Mouse (Mus musculus) liver, embryonic 13.5 days (tissue): ENCODE measurements around the gene Arhgef11. TPM values are rescaled to one million over a fixed set of nuclear protein-coding genes. Genes with fewer than 3 reads are reported as not detected.

Experiments used
- ATAC-seq: fragments of 200-750 bp; cut with Nextera tagmentation; 2 replicates; pipeline ENCODE4 v1.8.0; 2017; ENCODE audit warnings: low read depth, mild to moderate bottlenecking, moderate number of reproducible peaks, moderate library complexity
- DNase-seq: peaks from one replicate; pipeline ENCODE4 v3.0.0; 2022
- H3K27ac ChIP-seq: fragments of 300-500 bp; sonication (generic); 2 replicates; pipeline ENCODE4 v1.5.1; 2015; ENCODE audit warnings: moderate library complexity, mild to moderate bottlenecking, inconsistent platforms
- H3K27me3 ChIP-seq: fragments of 300-500 bp; sonication (generic); 2 replicates; pipeline ENCODE4 v1.6.1; 2015; ENCODE audit warnings: mild to moderate bottlenecking, inconsistent platforms
- H3K36me3 ChIP-seq: fragments of 300-500 bp; sonication (generic); 2 replicates; pipeline ENCODE4 v1.6.1; 2015; ENCODE audit warnings: mild to moderate bottlenecking, inconsistent platforms
- H3K4me1 ChIP-seq: fragments of 300-500 bp; sonication (generic); replicated peaks from 2 replicates; pipeline ENCODE4 v1.6.1; 2015; ENCODE audit warnings: inconsistent platforms
- H3K4me2 ChIP-seq: fragments of 300-500 bp; sonication (generic); 2 replicates; pipeline ENCODE4 v1.6.1; 2015; ENCODE audit warnings: inconsistent platforms, mild to moderate bottlenecking, moderate library complexity
- H3K4me3 ChIP-seq: fragments of 300-500 bp; sonication (generic); replicated peaks from 2 replicates; pipeline ENCODE4 v1.5.1; 2015; ENCODE audit warnings: mild to moderate bottlenecking, inconsistent platforms
- H3K9ac ChIP-seq: fragments of 300-500 bp; sonication (generic); 2 replicates; pipeline ENCODE4 v1.6.1; 2015; ENCODE audit warnings: mild to moderate bottlenecking, inconsistent platforms
- H3K9me3 ChIP-seq: fragments of 300-500 bp; sonication (generic); replicated peaks from 2 replicates; pipeline ENCODE4 v1.6.1; 2016; ENCODE audit warnings: inconsistent platforms
- WGBS: fragments of 180-500 bp; shearing (Covaris S2); methylation state at CpG from one replicate; pipeline ENCODE4 v1.1.7; 2015; ENCODE audit not compliant: insufficient replicate concordance; 5-methylcytosine and 5-hydroxymethylcytosine counted together
- polyA plus RNA-seq: library from polyadenylated mRNA; unstranded; fragments of >200 nt; fragmentation: Nextera tagmentation; extraction: Ambion mirVana; gene quantifications from 2 replicates; pipeline ENCODE4 v1.2.1, GENCODE M21; 2015

The Arhgef11 gene
- polyA plus RNA-seq, 1 experiment from 2014 or later = 2.3 TPM

- H3K4me2 ChIP-seq = no peak overlapping the region
- 54% methylated on average over 4 of the region's 4 CpGs for WGBS
- ATAC-seq = no peak
Measured at GRCm38 (mm10) chr3:87743927-87744326, 126.6 kb downstream of the Arhgef11 start.

GRCm38 (mm10) chr3:87745036-87745659, 127.8 kb downstream of the Arhgef11 start:
- Histone ChIP-seq H3K27ac (no peak overlapping the region), H3K4me3 (no peak overlapping the region), H3K27me3 (no peaks in the 10 kb centered on the region), H3K9ac (no peak overlapping the region), H3K4me2 (no peak overlapping the region), H3K36me3 (no peaks in the 10 kb centered on the region), H3K9me3 (no peaks in the 10 kb centered on the region), H3K4me1 (no peaks in the 10 kb centered on the region)
- DNase-seq = no peak
- no peak for ATAC-seq
- 41% methylated on average over 18 of the region's 18 CpGs for WGBS

More at GRCm38 (mm10) chr3:87743927-87744326, 126.6 kb downstream of the Arhgef11 start:
- H3K4me3 ChIP-seq = no peak overlapping the region
- no peaks in the 10 kb centered on the region for H3K27me3 ChIP-seq
- H3K4me1 ChIP-seq = no peaks in the 10 kb centered on the region
- no peak overlapping the region for H3K9ac ChIP-seq
- H3K9me3 ChIP-seq = no peaks in the 10 kb centered on the region
- no peak for DNase-seq
- H3K27ac ChIP-seq = no peak overlapping the region
- no peaks in the 10 kb centered on the region for H3K36me3 ChIP-seq

- no peak within 1 kb of the TSS for H3K9ac ChIP-seq
- ATAC-seq = no peak
- no peaks in the 10 kb centered on the region for H3K27me3 ChIP-seq
- no peaks in the 10 kb centered on the region for H3K9me3 ChIP-seq
- H3K4me3 ChIP-seq = no peak within 1 kb of the TSS
- no peaks in the 10 kb centered on the region for H3K4me1 ChIP-seq
- DNase-seq = no peak
- no peak within 1 kb of the TSS for H3K4me2 ChIP-seq
- 52% methylated on average over 13 of the region's 13 CpGs for WGBS
- no peak within 1 kb of the TSS for H3K27ac ChIP-seq
- 0 out of 2 replicates have a peak, but pooled peaks cover 2% of the 10 kb centered on the region for H3K36me3 ChIP-seq
Measured at GRCm38 (mm10) chr3:87748431-87748830, 131.1 kb downstream of the Arhgef11 start, which contains the start of gene Lrrc71. Lrrc71 (minus strand) TSS chr3:87748625.

- no peaks in the 10 kb centered on the region for H3K27me3 ChIP-seq
- H3K4me3 ChIP-seq = no peak overlapping the region
- 0 out of 2 replicates have a peak, but pooled peaks cover 5% of the 10 kb centered on the region for H3K36me3 ChIP-seq
- no peak overlapping the region for H3K4me2 ChIP-seq
- ATAC-seq = no peak
- no peak overlapping the region for H3K9ac ChIP-seq
- H3K4me1 ChIP-seq = no peaks in the 10 kb centered on the region
- WGBS = 21% methylated on average over 5 of the region's 5 CpGs
- H3K27ac ChIP-seq = no peak overlapping the region
- H3K9me3 ChIP-seq = no peaks in the 10 kb centered on the region
- no peak for DNase-seq
Measured at GRCm38 (mm10) chr3:87749036-87749435, 131.7 kb downstream of the Arhgef11 start.

- no peak overlapping the region for H3K27ac ChIP-seq
- H3K9me3 ChIP-seq = no peaks in the 10 kb centered on the region
- H3K36me3 ChIP-seq = 0 out of 2 replicates have a peak, but pooled peaks cover 5% of the 10 kb centered on the region
- H3K4me1 ChIP-seq = no peaks in the 10 kb centered on the region
- H3K9ac ChIP-seq = no peak overlapping the region
- no peak overlapping the region for H3K4me3 ChIP-seq
- H3K27me3 ChIP-seq = no peaks in the 10 kb centered on the region
- no peak overlapping the region for H3K4me2 ChIP-seq
- DNase-seq (no peak), ATAC-seq (no peak)
- 80% methylated on average over 12 of the region's 12 CpGs for WGBS
Measured at GRCm38 (mm10) chr3:87749977-87750376, 132.6 kb downstream of the Arhgef11 start.

- Histone ChIP-seq H3K4me2 (no peak overlapping the region), H3K27ac (no peak overlapping the region), H3K4me1 (no peaks in the 10 kb centered on the region), H3K27me3 (no peaks in the 10 kb centered on the region), H3K9ac (no peak overlapping the region), H3K36me3 (0 out of 2 replicates have a peak, but pooled peaks cover 5% of the 10 kb centered on the region), H3K9me3 (no peaks in the 10 kb centered on the region), H3K4me3 (no peak overlapping the region)
- 67% methylated on average over 3 of the region's 3 CpGs for WGBS
- ATAC-seq (no peak), DNase-seq (no peak)
Measured at GRCm38 (mm10) chr3:87752567-87752966, 135.2 kb downstream of the Arhgef11 start.

GRCm38 (mm10) chr3:87753829-87754228, 136.5 kb downstream of the Arhgef11 start:
- Histone ChIP-seq H3K4me2 (no peak overlapping the region), H3K27me3 (no peaks in the 10 kb centered on the region), H3K9ac (no peak overlapping the region), H3K4me1 (no peaks in the 10 kb centered on the region), H3K4me3 (no peak overlapping the region), H3K9me3 (no peaks in the 10 kb centered on the region), H3K36me3 (0 out of 2 replicates have a peak, but pooled peaks cover 5% of the 10 kb centered on the region), H3K27ac (no peak overlapping the region)
- DNase-seq (no peak), ATAC-seq (no peak)
- WGBS = 81% methylated on average over 13 of the region's 13 CpGs

GRCm38 (mm10) chr3:87755964-87756363, 138.6 kb downstream of the Arhgef11 start:
- Histone ChIP-seq H3K9ac (no peak overlapping the region), H3K27ac (no peak overlapping the region), H3K4me2 (peak overlapping the region; percentile 17; the same call in 1 of the 2 replicates), H3K4me3 (no peak overlapping the region), H3K27me3 (no peaks in the 10 kb centered on the region), H3K36me3 (0 out of 2 replicates have a peak, but pooled peaks cover 5% of the 10 kb centered on the region), H3K9me3 (no peaks in the 10 kb centered on the region), H3K4me1 (peaks cover 3% of the 10 kb centered on the region; the same call in 1 of the 2 replicates)
- DNase-seq (no peak), ATAC-seq (peak; percentile 34; the same call in 1 of the 2 replicates)
- WGBS = 20% methylated on average over 24 of the region's 24 CpGs

- no peak overlapping the region for H3K4me2 ChIP-seq
Measured at GRCm38 (mm10) chr3:87756488-87756887, 139.1 kb downstream of the Arhgef11 start.

GRCm38 (mm10) chr3:87758641-87759040, 141.3 kb downstream of the Arhgef11 start:
- no peak overlapping the region for H3K9ac ChIP-seq
- no peak for DNase-seq
- H3K4me2 ChIP-seq = no peak overlapping the region
- H3K4me3 ChIP-seq = no peak overlapping the region
- 0 out of 2 replicates have a peak, but pooled peaks cover under 1% of the 10 kb centered on the region for H3K36me3 ChIP-seq
- 43% methylated on average over 4 of the region's 5 CpGs for WGBS
- no peak overlapping the region for H3K27ac ChIP-seq
- H3K9me3 ChIP-seq = no peaks in the 10 kb centered on the region
- ATAC-seq = no peak
- H3K27me3 ChIP-seq = no peaks in the 10 kb centered on the region
- peaks cover 21% of the 10 kb centered on the region for H3K4me1 ChIP-seq

More at GRCm38 (mm10) chr3:87756488-87756887, 139.1 kb downstream of the Arhgef11 start:
- Histone ChIP-seq H3K9me3 (no peaks in the 10 kb centered on the region), H3K9ac (no peak overlapping the region), H3K27ac (no peak overlapping the region), H3K36me3 (0 out of 2 replicates have a peak, but pooled peaks cover 5% of the 10 kb centered on the region), H3K4me3 (no peak overlapping the region), H3K27me3 (no peaks in the 10 kb centered on the region), H3K4me1 (peaks cover 6% of the 10 kb centered on the region)
- WGBS = 70% methylated on average over 20 of the region's 20 CpGs
- no peak for ATAC-seq
- no peak for DNase-seq

GRCm38 (mm10) chr3:87761408-87762375, 144.3 kb downstream of the Arhgef11 start:
- Histone ChIP-seq H3K27me3 (no peaks in the 10 kb centered on the region; the same call in 1 of the 2 replicates), H3K4me3 (no peak overlapping the region), H3K4me1 (peaks cover 49% of the 10 kb centered on the region), H3K4me2 (no peak overlapping the region), H3K9me3 (no peaks in the 10 kb centered on the region), H3K9ac (no peak overlapping the region), H3K27ac (no peak overlapping the region), H3K36me3 (no peaks in the 10 kb centered on the region)
- no peak for DNase-seq
- ATAC-seq = no peak
- 51% methylated on average over 20 of the region's 20 CpGs for WGBS
